Mouse (Mus musculus): ENCODE results near the gene Nfib.

The Nfib gene

GRCm38 (mm10) chr4:82704841-82705794 is at the start of gene Nfib:
Nfib (minus strand) TSS chr4:82705750.
- in situ Hi-C loops (cut with MboI, MseI) = no loop called here

- in situ Hi-C loops (cut with MboI, MseI) = loop anchor here (10.0 kb wide), 2 partner anchors 1169 to 1471 kb away; no protein-coding TSS in a partner anchor
Observed at GRCm38 (mm10) chr4:82735764-82736163, 30.2 kb upstream of the Nfib start.

GRCm38 (mm10) chr4:82734765-82735481 is 29.4 kb upstream of the Nfib start:
- in situ Hi-C loops (cut with MboI, MseI) = loop anchor here (10.0 kb wide), 2 partner anchors 1170 to 1470 kb away; no protein-coding TSS in a partner anchor

- in situ Hi-C loops (cut with MboI, MseI) = loop anchor here (10.0 kb wide), 2 partner anchors 1170 to 1470 kb away; no protein-coding TSS in a partner anchor
Observed at GRCm38 (mm10) chr4:82734348-82734747, 28.8 kb upstream of the Nfib start.

GRCm38 (mm10) chr4:82733636-82734035 is 28.1 kb upstream of the Nfib start:
- in situ Hi-C loops (cut with MboI, MseI) = loop anchor here (10.0 kb wide), 2 partner anchors 1171 to 1469 kb away; no protein-coding TSS in a partner anchor

- in situ Hi-C loops (cut with MboI, MseI) = loop anchor here (10.0 kb wide), 2 partner anchors 1174 to 1466 kb away; no protein-coding TSS in a partner anchor
Observed at GRCm38 (mm10) chr4:82730248-82730887, 24.8 kb upstream of the Nfib start.

- in situ Hi-C loops (cut with MboI, MseI) = no loop called here
Observed at GRCm38 (mm10) chr4:82724058-82724457, 18.5 kb upstream of the Nfib start.

- in situ Hi-C loops (cut with MboI, MseI) = no loop called here
Observed at GRCm38 (mm10) chr4:82723048-82723447, 17.5 kb upstream of the Nfib start.

- in situ Hi-C loops (cut with MboI, MseI) = loop anchor here (10.0 kb wide), 1 partner anchor 1479 kb away; no protein-coding TSS in a partner anchor
Observed at GRCm38 (mm10) chr4:82715833-82716232, 10.3 kb upstream of the Nfib start.

GRCm38 (mm10) chr4:82711611-82712295 is 6.2 kb upstream of the Nfib start:
- in situ Hi-C loops (cut with MboI, MseI) = loop anchor here (10.0 kb wide), 1 partner anchor 1483 kb away; no protein-coding TSS in a partner anchor

- in situ Hi-C loops (cut with MboI, MseI) = loop anchor here (10.0 kb wide), 1 partner anchor 1485 kb away; no protein-coding TSS in a partner anchor
Observed at GRCm38 (mm10) chr4:82709666-82710065, 4.1 kb upstream of the Nfib start.

GRCm38 (mm10) chr4:82706012-82706411 is 462 bp upstream of the Nfib start:
- in situ Hi-C loops (cut with MboI, MseI) = no loop called here

- in situ Hi-C loops (cut with MboI, MseI) = no loop called here
Observed at GRCm38 (mm10) chr4:82704079-82704830, 1.3 kb downstream of the Nfib start.

- in situ Hi-C loops (cut with MboI, MseI) = no loop called here
Observed at GRCm38 (mm10) chr4:82702808-82703207, 2.7 kb downstream of the Nfib start.

- in situ Hi-C loops (cut with MboI, MseI) = no loop called here
Observed at GRCm38 (mm10) chr4:82699504-82699903, 6.0 kb downstream of the Nfib start.

- in situ Hi-C loops (cut with MboI, MseI) = no loop called here
Observed at GRCm38 (mm10) chr4:82698616-82699015, 6.9 kb downstream of the Nfib start.

GRCm38 (mm10) chr4:82697151-82697550 is 8.4 kb downstream of the Nfib start:
- in situ Hi-C loops (cut with MboI, MseI) = no loop called here

- in situ Hi-C loops (cut with MboI, MseI) = no loop called here
Observed at GRCm38 (mm10) chr4:82695760-82696501, 9.6 kb downstream of the Nfib start.

- in situ Hi-C loops (cut with MboI, MseI) = no loop called here
Observed at GRCm38 (mm10) chr4:82692009-82692326, 13.6 kb downstream of the Nfib start.
